Mouse (Mus musculus): Measurements from ENCODE around the gene Mgat5b. TPM values are rescaled to one million over a fixed set of nuclear protein-coding genes. Genes with fewer than 3 reads are reported as not detected.

Gene Mgat5b
- polyA plus RNA-seq, 1 experiment = 6.4 TPM

GRCm38 (mm10) chr11:116880839-116881238, 37.8 kb upstream of the Mgat5b start:
- Histone ChIP-seq H3K27ac (ENCODE audit: control insufficient read depth, insufficient read depth, low read length) (no peak overlapping the region), H3K36me3 (ENCODE audit: control insufficient read depth, insufficient read depth, low read length) (no peaks in the 10 kb centered on the region), H3K4me3 (ENCODE audit: control insufficient read depth, insufficient read depth, low read length) (no peak overlapping the region), H3K27me3 (ENCODE audit: control insufficient read depth, insufficient read depth, low read length) (no peaks in the 10 kb centered on the region), H3K4me1 (replicated peaks; ENCODE audit: control insufficient read depth, insufficient read depth, low read length) (peaks cover 3% of the 10 kb centered on the region; the same call in 1 of the 2 replicates)
- no peak for DNase-seq
- WGBS = 93% methylated on average over 7 of the region's 7 CpGs
- no peak for TF ChIP-seq POLR2A (IDR thresholded peaks at IDR 0.05; ENCODE audit: control insufficient read depth, extremely low read depth, insufficient read depth, low read length, poor library complexity)
- no peak for TF ChIP-seq CTCF (IDR thresholded peaks at IDR 0.05; ENCODE audit: borderline replicate concordance, control insufficient read depth, extremely low read depth, insufficient read depth, low read length, poor library complexity)

- Histone ChIP-seq H3K4me3 (ENCODE audit: control insufficient read depth, insufficient read depth, low read length) (no peak overlapping the region), H3K27me3 (ENCODE audit: control insufficient read depth, insufficient read depth, low read length) (no peaks in the 10 kb centered on the region), H3K27ac (ENCODE audit: control insufficient read depth, insufficient read depth, low read length) (no peak overlapping the region), H3K4me1 (replicated peaks; ENCODE audit: control insufficient read depth, insufficient read depth, low read length) (peaks cover 8% of the 10 kb centered on the region; the same call in 1 of the 2 replicates), H3K36me3 (ENCODE audit: control insufficient read depth, insufficient read depth, low read length) (no peaks in the 10 kb centered on the region)
- DNase-seq = no peak
- no peak for TF ChIP-seq CTCF (IDR thresholded peaks at IDR 0.05; ENCODE audit: borderline replicate concordance, control insufficient read depth, extremely low read depth, insufficient read depth, low read length, poor library complexity)
- no peak for TF ChIP-seq POLR2A (IDR thresholded peaks at IDR 0.05; ENCODE audit: control insufficient read depth, extremely low read depth, insufficient read depth, low read length, poor library complexity)
- WGBS = 96% methylated on average over 5 of the region's 5 CpGs
Observed at GRCm38 (mm10) chr11:116881440-116881839, 37.2 kb upstream of the Mgat5b start.

GRCm38 (mm10) chr11:116882446-116882845, 36.2 kb upstream of the Mgat5b start:
- WGBS = 98% methylated on average over 10 of the region's 10 CpGs
- TF ChIP-seq POLR2A (IDR thresholded peaks at IDR 0.05; ENCODE audit: control insufficient read depth, extremely low read depth, insufficient read depth, low read length, poor library complexity) (no peak), CTCF (IDR thresholded peaks at IDR 0.05; ENCODE audit: borderline replicate concordance, control insufficient read depth, extremely low read depth, insufficient read depth, low read length, poor library complexity) (no peak)
- Histone ChIP-seq H3K4me1 (replicated peaks; ENCODE audit: control insufficient read depth, insufficient read depth, low read length) (peaks cover 18% of the 10 kb centered on the region), H3K27ac (ENCODE audit: control insufficient read depth, insufficient read depth, low read length) (no peak overlapping the region), H3K36me3 (ENCODE audit: control insufficient read depth, insufficient read depth, low read length) (no peaks in the 10 kb centered on the region), H3K27me3 (ENCODE audit: control insufficient read depth, insufficient read depth, low read length) (no peaks in the 10 kb centered on the region), H3K4me3 (ENCODE audit: control insufficient read depth, insufficient read depth, low read length) (no peak overlapping the region)
- DNase-seq = no peak

GRCm38 (mm10) chr11:116884061-116884460, 34.6 kb upstream of the Mgat5b start:
- no peak overlapping the region for H3K4me3 ChIP-seq (ENCODE audit: control insufficient read depth, insufficient read depth, low read length)
- DNase-seq = no peak
- H3K4me1 ChIP-seq (replicated peaks; ENCODE audit: control insufficient read depth, insufficient read depth, low read length) = peaks cover 23% of the 10 kb centered on the region
- H3K27ac ChIP-seq (ENCODE audit: control insufficient read depth, insufficient read depth, low read length) = no peak overlapping the region
- no peaks in the 10 kb centered on the region for H3K36me3 ChIP-seq (ENCODE audit: control insufficient read depth, insufficient read depth, low read length)
- TF ChIP-seq POLR2A (IDR thresholded peaks at IDR 0.05; ENCODE audit: control insufficient read depth, extremely low read depth, insufficient read depth, low read length, poor library complexity) (no peak), CTCF (IDR thresholded peaks at IDR 0.05; ENCODE audit: borderline replicate concordance, control insufficient read depth, extremely low read depth, insufficient read depth, low read length, poor library complexity) (no peak)
- WGBS = 71% methylated on average over 6 of the region's 6 CpGs
- no peaks in the 10 kb centered on the region for H3K27me3 ChIP-seq (ENCODE audit: control insufficient read depth, insufficient read depth, low read length)

GRCm38 (mm10) chr11:116885275-116886151, 33.1 kb upstream of the Mgat5b start:
- WGBS = 6% methylated on average over 28 of the region's 28 CpGs
- Histone ChIP-seq H3K4me1 (replicated peaks; ENCODE audit: control insufficient read depth, insufficient read depth, low read length) (peaks cover 29% of the 10 kb centered on the region), H3K27ac (ENCODE audit: control insufficient read depth, insufficient read depth, low read length) (peak overlapping the region; percentile 88), H3K36me3 (ENCODE audit: control insufficient read depth, insufficient read depth, low read length) (no peaks in the 10 kb centered on the region), H3K27me3 (ENCODE audit: control insufficient read depth, insufficient read depth, low read length) (no peaks in the 10 kb centered on the region), H3K4me3 (ENCODE audit: control insufficient read depth, insufficient read depth, low read length) (peak overlapping the region; percentile 33; the same call in 1 of the 2 replicates)
- DNase-seq = peak; percentile 76
- TF ChIP-seq POLR2A (IDR thresholded peaks at IDR 0.05; ENCODE audit: control insufficient read depth, extremely low read depth, insufficient read depth, low read length, poor library complexity) (no peak), CTCF (IDR thresholded peaks at IDR 0.05; ENCODE audit: borderline replicate concordance, control insufficient read depth, extremely low read depth, insufficient read depth, low read length, poor library complexity) (peak; percentile 78; the same call in 1 of the 2 replicates)

- TF ChIP-seq POLR2A (IDR thresholded peaks at IDR 0.05; ENCODE audit: control insufficient read depth, extremely low read depth, insufficient read depth, low read length, poor library complexity) (no peak), CTCF (IDR thresholded peaks at IDR 0.05; ENCODE audit: borderline replicate concordance, control insufficient read depth, extremely low read depth, insufficient read depth, low read length, poor library complexity) (no peak)
- Histone ChIP-seq H3K4me3 (ENCODE audit: control insufficient read depth, insufficient read depth, low read length) (no peak overlapping the region), H3K27ac (ENCODE audit: control insufficient read depth, insufficient read depth, low read length) (peak overlapping the region; percentile 84), H3K27me3 (ENCODE audit: control insufficient read depth, insufficient read depth, low read length) (no peaks in the 10 kb centered on the region), H3K4me1 (replicated peaks; ENCODE audit: control insufficient read depth, insufficient read depth, low read length) (peaks cover 29% of the 10 kb centered on the region), H3K36me3 (ENCODE audit: control insufficient read depth, insufficient read depth, low read length) (no peaks in the 10 kb centered on the region)
- 59% methylated on average over 5 of the region's 5 CpGs for WGBS
- peak; percentile 27 for DNase-seq
Observed at GRCm38 (mm10) chr11:116887136-116887535, 31.5 kb upstream of the Mgat5b start.
